Mouse (Mus musculus) T-helper 17 cell (primary cell): ENCODE results near the gene She.

ENCODE experiments used
- in situ Hi-C, 2 experiments: fragments of 300-600 bp; cut with MboI, MseI; formaldehyde crosslinking; loops; 1 replicate in 1 of 2; 2 replicates in 1 of 2; pipeline ENCODE4 v1.15.1; 2025; ENCODE audit warnings: high pct_unique_total_duplicates in 2 of 2

She gene

GRCm38 (mm10) chr3:89880036-89880851 is 49.1 kb downstream of the She start:
- in situ Hi-C loops = no loop called here

GRCm38 (mm10) chr3:89882556-89883181 is 51.5 kb downstream of the She start:
- in situ Hi-C loops = no loop called here

- in situ Hi-C loops = no loop called here
Measured at GRCm38 (mm10) chr3:89883582-89884041, 52.4 kb downstream of the She start.

- in situ Hi-C loops = no loop called here
Measured at GRCm38 (mm10) chr3:89885766-89886165, 54.6 kb downstream of the She start.

GRCm38 (mm10) chr3:89887582-89888230 is 56.5 kb downstream of the She start:
- in situ Hi-C loops = no loop called here

- in situ Hi-C loops = no loop called here
Measured at GRCm38 (mm10) chr3:89889841-89890430, 58.8 kb downstream of the She start.

GRCm38 (mm10) chr3:89891696-89892095 is 60.5 kb downstream of the She start:
- in situ Hi-C loops = no loop called here

GRCm38 (mm10) chr3:89892517-89893106 is 61.4 kb downstream of the She start:
- in situ Hi-C loops = no loop called here

GRCm38 (mm10) chr3:89896571-89896970 is 65.4 kb downstream of the She start:
- in situ Hi-C loops = no loop called here

- in situ Hi-C loops = no loop called here
Measured at GRCm38 (mm10) chr3:89897204-89897796, 66.1 kb downstream of the She start.

GRCm38 (mm10) chr3:89898011-89898410 is 66.8 kb downstream of the She start:
- in situ Hi-C loops = no loop called here

GRCm38 (mm10) chr3:89898870-89899510 is 67.8 kb downstream of the She start:
- in situ Hi-C loops = no loop called here

GRCm38 (mm10) chr3:89899511-89899908 is 68.3 kb downstream of the She start:
- in situ Hi-C loops = no loop called here

- in situ Hi-C loops = loop anchor here (5.0 kb wide), 1 partner anchor 36 kb away; no protein-coding TSS in a partner anchor
Measured at GRCm38 (mm10) chr3:89907846-89908245, 76.7 kb downstream of the She start.
